Mouse (Mus musculus): Measurements from ENCODE around the gene Map2k3. TPM values are rescaled to one million over a fixed set of nuclear protein-coding genes. Genes with fewer than 3 reads are reported as not detected.

The Map2k3 gene
- polyA plus RNA-seq, 1 experiment from 2014 or later: 157 TPM

DNA sequence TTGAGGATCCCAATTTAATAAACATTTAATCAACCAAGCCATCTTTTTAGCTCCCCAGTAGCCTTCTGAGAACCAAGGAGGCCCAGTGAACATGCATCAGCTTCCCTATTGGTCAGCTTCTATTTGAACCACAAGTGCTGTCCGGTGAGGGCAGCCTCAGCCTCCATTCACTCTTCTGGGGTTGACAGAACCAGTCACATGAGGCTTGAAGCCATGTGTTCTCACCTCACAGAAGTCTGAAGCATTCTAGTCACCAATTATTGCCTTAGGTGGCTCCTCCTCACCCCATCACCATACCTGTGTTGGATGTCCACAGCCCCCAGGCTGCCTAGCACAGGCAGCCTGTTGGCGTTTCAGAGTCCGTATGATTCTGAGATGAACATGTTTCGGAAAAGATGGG lies 27.1 kb downstream of the Map2k3 start:
- H3K9ac ChIP-seq: no peak overlapping the region
- no peaks in the 10 kb centered on the region for H3K9me3 ChIP-seq (replicated peaks)
- H3K4me2 ChIP-seq: no peak overlapping the region
- no peak overlapping the region for H3K4me3 ChIP-seq (replicated peaks)
- no peaks in the 10 kb centered on the region; the same call in 1 of the 2 replicates for H3K36me3 ChIP-seq
- DNase-seq (no peak), ATAC-seq (ENCODE audit: low read depth) (no peak)
- 80% methylated on average over 4 of the region's 4 CpGs for WGBS (ENCODE audit: insufficient replicate concordance)
- no peak overlapping the region for H3K27ac ChIP-seq
- H3K4me1 ChIP-seq (replicated peaks): peaks cover 9% of the 10 kb centered on the region
- H3K27me3 ChIP-seq: no peaks in the 10 kb centered on the region

DNA sequence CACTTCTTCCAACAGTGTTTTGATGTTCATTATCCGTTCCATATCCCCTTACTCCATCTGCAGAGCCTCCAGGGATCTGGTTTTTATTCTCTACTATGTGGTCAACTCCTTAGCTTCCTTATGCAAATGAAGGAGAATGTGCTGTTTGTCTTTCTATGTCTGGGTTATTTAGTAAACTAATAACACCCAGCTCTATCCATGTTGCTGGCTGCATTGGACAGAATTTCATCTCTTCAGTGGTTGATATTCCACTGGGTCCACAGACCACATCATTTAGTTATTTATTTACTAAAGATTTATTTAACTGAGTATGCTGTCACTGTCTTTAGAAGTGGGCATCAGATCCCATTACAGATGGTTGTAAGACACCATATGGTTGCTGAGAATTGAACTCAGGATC lies 29.3 kb downstream of the Map2k3 start:
- no peak for DNase-seq
- Histone ChIP-seq H3K27ac (no peak overlapping the region), H3K4me1 (replicated peaks) (no peaks in the 10 kb centered on the region), H3K9me3 (replicated peaks) (no peaks in the 10 kb centered on the region), H3K27me3 (no peaks in the 10 kb centered on the region), H3K4me2 (no peak overlapping the region), H3K36me3 (no peaks in the 10 kb centered on the region), H3K4me3 (replicated peaks) (no peak overlapping the region), H3K9ac (no peak overlapping the region)
- no peak for ATAC-seq (ENCODE audit: low read depth)
- WGBS (ENCODE audit: insufficient replicate concordance): 32% methylated on average over 1 of the region's 1 CpGs

DNA sequence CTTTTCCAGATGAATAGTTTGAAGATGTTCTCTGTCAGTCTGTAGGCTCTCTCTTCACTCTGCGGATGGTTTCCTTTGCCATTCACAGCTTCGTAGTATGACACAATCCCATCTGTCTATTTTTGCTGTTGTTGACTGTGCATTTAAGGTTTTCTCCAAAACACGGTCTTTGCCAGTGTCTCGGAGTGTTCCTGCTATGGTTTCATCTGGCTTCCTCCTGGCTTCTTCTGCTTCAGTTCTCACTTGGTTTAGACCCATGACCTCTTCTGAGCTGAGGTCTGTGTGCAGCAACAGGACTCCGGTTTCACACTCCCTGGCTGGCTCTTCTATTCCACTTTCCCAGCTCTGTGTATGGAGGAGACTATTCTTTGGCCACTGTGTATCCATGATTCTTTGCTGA lies 30.9 kb downstream of the Map2k3 start:
- H3K9me3 ChIP-seq (replicated peaks): no peaks in the 10 kb centered on the region
- WGBS (ENCODE audit: insufficient replicate concordance): 60% methylated on average over 5 of the region's 5 CpGs
- H3K9ac ChIP-seq: no peak overlapping the region
- no peak overlapping the region for H3K4me3 ChIP-seq (replicated peaks)
- ATAC-seq (ENCODE audit: low read depth) (no peak), DNase-seq (no peak)
- H3K4me2 ChIP-seq: no peak overlapping the region
- H3K27me3 ChIP-seq: no peaks in the 10 kb centered on the region
- no peaks in the 10 kb centered on the region for H3K36me3 ChIP-seq
- no peak overlapping the region for H3K27ac ChIP-seq
- H3K4me1 ChIP-seq (replicated peaks): no peaks in the 10 kb centered on the region

DNA sequence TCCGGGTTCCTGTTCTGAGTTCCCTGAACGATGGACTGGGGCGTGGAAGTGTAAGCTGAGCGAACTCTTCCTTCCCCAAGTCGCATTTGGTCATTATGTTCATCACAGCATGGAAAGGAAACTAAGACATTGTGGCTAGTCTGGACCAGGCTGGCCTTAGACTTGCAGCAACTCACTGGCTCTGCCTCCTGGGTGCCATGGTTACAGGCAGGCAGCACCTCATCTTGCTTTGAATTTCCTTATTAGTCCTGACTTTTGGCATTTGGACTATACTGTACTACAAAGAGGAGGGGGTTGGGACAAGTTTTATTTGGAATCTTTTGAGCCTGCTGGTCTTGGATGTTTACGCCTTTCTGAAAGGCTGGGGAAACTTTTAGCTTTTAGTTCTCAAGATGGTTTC lies 35.1 kb downstream of the Map2k3 start:
- Histone ChIP-seq H3K36me3 (no peaks in the 10 kb centered on the region), H3K4me3 (replicated peaks) (no peak overlapping the region), H3K27me3 (no peaks in the 10 kb centered on the region), H3K9me3 (replicated peaks) (no peaks in the 10 kb centered on the region), H3K4me2 (no peak overlapping the region), H3K9ac (no peak overlapping the region), H3K27ac (no peak overlapping the region), H3K4me1 (replicated peaks) (no peaks in the 10 kb centered on the region)
- no peak for DNase-seq
- 43% methylated on average over 6 of the region's 6 CpGs for WGBS (ENCODE audit: insufficient replicate concordance)
- no peak for ATAC-seq (ENCODE audit: low read depth)

DNA sequence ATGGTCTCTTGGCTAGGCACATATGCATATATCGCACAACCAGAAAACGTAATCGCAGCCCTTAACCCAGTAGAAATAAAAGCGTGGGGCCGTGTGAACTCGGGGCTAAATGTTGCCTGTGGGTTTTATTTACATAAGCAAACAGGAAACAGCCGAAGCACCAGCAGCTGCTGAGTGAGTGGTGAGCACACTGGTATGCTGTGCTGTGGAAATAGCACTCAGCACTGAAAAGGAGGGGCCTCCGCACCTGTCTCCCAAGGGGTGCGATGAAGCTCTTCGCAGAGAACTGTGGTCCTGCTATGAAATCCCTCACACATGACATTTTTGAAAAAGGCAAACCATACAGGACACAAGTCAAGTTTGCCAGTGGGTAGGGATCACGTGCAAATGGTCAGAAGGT lies 43.3 kb downstream of the Map2k3 start:
- Histone ChIP-seq H3K4me1 (replicated peaks) (peaks cover 11% of the 10 kb centered on the region; the same call in 1 of the 2 replicates), H3K9ac (no peak overlapping the region), H3K27me3 (no peaks in the 10 kb centered on the region), H3K27ac (no peak overlapping the region), H3K36me3 (no peaks in the 10 kb centered on the region), H3K4me3 (replicated peaks) (no peak overlapping the region), H3K4me2 (no peak overlapping the region), H3K9me3 (replicated peaks) (no peaks in the 10 kb centered on the region)
- WGBS (ENCODE audit: insufficient replicate concordance): 62% methylated on average over 11 of the region's 11 CpGs
- DNase-seq (no peak), ATAC-seq (ENCODE audit: low read depth) (no peak)

DNA sequence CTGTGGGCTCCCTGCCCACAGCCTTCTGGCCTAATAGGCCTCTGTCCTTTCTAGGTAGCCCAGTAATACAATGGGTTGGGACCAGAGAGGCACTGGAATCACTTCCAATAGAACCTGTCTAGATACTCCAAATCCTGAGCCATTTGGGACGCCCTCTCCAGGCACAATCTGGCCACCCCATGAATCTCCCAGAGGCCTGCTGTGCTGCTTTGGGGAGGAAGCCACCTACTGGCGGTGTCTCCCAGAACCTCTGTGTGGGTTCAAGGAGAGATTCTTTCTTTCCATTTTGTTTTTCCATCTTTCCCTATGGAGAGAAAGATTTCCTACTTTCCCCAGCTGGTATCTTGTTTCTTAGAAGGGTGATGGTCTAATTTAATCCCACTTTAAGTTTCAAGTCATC lies 44.4 kb downstream of the Map2k3 start:
- ATAC-seq (ENCODE audit: low read depth) (no peak), DNase-seq (no peak)
- Histone ChIP-seq H3K36me3 (no peaks in the 10 kb centered on the region), H3K27me3 (no peaks in the 10 kb centered on the region), H3K4me2 (no peak overlapping the region), H3K4me1 (replicated peaks) (peaks cover 11% of the 10 kb centered on the region; the same call in 1 of the 2 replicates), H3K9ac (no peak overlapping the region), H3K27ac (no peak overlapping the region), H3K4me3 (replicated peaks) (no peak overlapping the region), H3K9me3 (replicated peaks) (no peaks in the 10 kb centered on the region)
- 63% methylated on average over 2 of the region's 2 CpGs for WGBS (ENCODE audit: insufficient replicate concordance)

DNA sequence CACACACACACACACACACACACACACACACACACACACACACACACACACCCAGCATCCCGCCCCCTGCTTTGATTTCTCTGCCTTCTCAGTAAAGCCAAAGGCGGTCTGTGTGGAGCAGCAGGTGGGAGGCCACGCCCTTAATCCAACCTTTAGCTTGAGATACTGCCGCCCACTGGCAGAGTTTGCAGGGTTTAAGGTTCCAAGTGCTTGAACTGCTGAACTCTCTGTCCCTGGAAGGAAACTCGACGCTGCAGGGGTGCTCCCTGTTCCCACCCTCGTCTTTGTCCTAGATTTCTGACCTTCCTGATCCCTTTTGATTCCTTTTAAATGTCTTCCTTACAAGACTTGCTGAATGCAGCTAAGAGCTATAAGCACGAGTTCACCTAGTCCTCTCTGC lies 44.9 kb downstream of the Map2k3 start:
- WGBS (ENCODE audit: insufficient replicate concordance): 31% methylated on average over 8 of the region's 8 CpGs
- H3K9ac ChIP-seq: no peak overlapping the region
- ATAC-seq (ENCODE audit: low read depth): no peak
- H3K27me3 ChIP-seq: no peaks in the 10 kb centered on the region
- no peak overlapping the region for H3K4me2 ChIP-seq
- no peak overlapping the region for H3K4me3 ChIP-seq (replicated peaks)
- no peaks in the 10 kb centered on the region for H3K36me3 ChIP-seq
- no peaks in the 10 kb centered on the region for H3K9me3 ChIP-seq (replicated peaks)
- peaks cover 11% of the 10 kb centered on the region; the same call in 1 of the 2 replicates for H3K4me1 ChIP-seq (replicated peaks)
- no peak for DNase-seq
- no peak overlapping the region for H3K27ac ChIP-seq

DNA sequence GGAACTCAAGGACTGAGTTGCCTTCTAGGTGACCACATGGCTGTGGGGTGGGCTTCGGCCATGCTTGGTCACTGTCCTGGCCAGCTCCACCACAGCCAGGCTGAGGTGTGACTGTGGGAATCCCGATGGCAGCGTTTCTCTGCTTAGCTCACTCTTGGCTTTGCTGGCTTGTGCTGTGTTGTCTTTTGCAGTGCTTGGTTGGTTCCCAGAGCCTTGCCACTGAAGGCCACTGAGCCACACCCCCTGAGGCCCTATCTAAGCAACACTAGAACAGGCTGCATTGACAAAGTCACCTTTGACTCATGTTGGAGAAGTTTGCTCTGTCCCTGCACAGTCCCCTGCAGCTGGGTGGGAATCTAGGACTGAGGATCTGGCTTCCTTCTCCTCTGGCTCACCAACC lies 45.3 kb downstream of the Map2k3 start:
- ATAC-seq (ENCODE audit: low read depth): no peak; the same call in 1 of the 2 replicates
- 38% methylated on average over 3 of the region's 3 CpGs for WGBS (ENCODE audit: insufficient replicate concordance)

DNA sequence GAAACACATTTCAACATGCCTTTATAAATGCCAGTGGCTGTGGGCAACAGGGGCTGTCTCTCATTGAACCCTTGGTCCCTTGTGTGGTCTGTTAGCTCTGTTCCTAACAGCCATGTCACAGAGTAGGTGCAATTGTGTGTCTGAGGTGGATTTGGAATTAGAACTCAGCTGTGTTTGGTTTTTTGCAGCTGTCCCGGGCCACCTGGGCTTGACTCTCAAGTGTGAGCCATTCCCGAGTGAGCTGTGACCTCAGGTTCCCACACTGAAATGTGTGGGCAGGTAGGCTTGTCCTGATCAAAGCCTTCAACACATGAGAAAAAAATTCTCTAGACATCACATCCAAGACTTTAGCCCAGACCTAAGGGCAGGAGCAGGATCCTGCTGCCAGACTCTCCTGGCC lies 46.8 kb downstream of the Map2k3 start:
- H3K27ac ChIP-seq: no peak overlapping the region
- no peak overlapping the region for H3K4me3 ChIP-seq (replicated peaks)
- no peak overlapping the region for H3K9ac ChIP-seq
- no peak for DNase-seq
- H3K4me2 ChIP-seq: no peak overlapping the region
- peaks cover 11% of the 10 kb centered on the region; the same call in 1 of the 2 replicates for H3K4me1 ChIP-seq (replicated peaks)
- ATAC-seq (ENCODE audit: low read depth): no peak
- no peaks in the 10 kb centered on the region for H3K27me3 ChIP-seq
- H3K36me3 ChIP-seq: no peaks in the 10 kb centered on the region
- H3K9me3 ChIP-seq (replicated peaks): no peaks in the 10 kb centered on the region
- 54% methylated on average over 2 of the region's 2 CpGs for WGBS (ENCODE audit: insufficient replicate concordance)

More for the DNA sequence above, 45.3 kb downstream of the Map2k3 start:
- peaks cover 11% of the 10 kb centered on the region; the same call in 1 of the 2 replicates for H3K4me1 ChIP-seq (replicated peaks)
- H3K27me3 ChIP-seq: no peaks in the 10 kb centered on the region
- no peaks in the 10 kb centered on the region for H3K36me3 ChIP-seq
- H3K4me3 ChIP-seq (replicated peaks): no peak overlapping the region
- no peak overlapping the region for H3K9ac ChIP-seq
- DNase-seq: no peak
- H3K27ac ChIP-seq: no peak overlapping the region
- no peak overlapping the region for H3K4me2 ChIP-seq
- H3K9me3 ChIP-seq (replicated peaks): no peaks in the 10 kb centered on the region

DNA sequence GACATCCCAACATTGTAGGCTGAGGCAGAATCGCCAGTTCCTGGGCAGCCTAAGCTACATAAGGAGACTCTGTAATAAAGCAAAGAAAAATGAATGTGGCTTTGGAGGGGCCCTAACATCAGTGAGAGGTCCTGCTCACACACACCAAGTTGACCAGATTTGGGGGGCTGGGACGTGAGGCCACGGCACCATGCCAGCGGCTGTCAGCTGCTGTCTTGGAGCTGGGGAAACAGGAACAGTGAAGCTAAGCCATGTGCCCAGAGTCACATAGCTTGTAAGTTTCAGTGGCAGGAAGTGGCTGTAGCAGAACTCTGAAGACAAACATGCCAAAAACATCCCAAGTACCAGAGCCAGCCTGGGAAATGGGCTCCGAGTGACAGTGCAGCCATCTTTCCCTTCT lies 48.0 kb downstream of the Map2k3 start:
- Histone ChIP-seq H3K4me3 (replicated peaks) (no peak overlapping the region), H3K4me1 (replicated peaks) (peaks cover 11% of the 10 kb centered on the region; the same call in 1 of the 2 replicates), H3K9ac (no peak overlapping the region), H3K36me3 (no peaks in the 10 kb centered on the region), H3K9me3 (replicated peaks) (no peaks in the 10 kb centered on the region), H3K27ac (no peak overlapping the region), H3K27me3 (no peaks in the 10 kb centered on the region), H3K4me2 (no peak overlapping the region)
- ATAC-seq (ENCODE audit: low read depth) (no peak), DNase-seq (no peak)
- 68% methylated on average over 5 of the region's 5 CpGs for WGBS (ENCODE audit: insufficient replicate concordance)

DNA sequence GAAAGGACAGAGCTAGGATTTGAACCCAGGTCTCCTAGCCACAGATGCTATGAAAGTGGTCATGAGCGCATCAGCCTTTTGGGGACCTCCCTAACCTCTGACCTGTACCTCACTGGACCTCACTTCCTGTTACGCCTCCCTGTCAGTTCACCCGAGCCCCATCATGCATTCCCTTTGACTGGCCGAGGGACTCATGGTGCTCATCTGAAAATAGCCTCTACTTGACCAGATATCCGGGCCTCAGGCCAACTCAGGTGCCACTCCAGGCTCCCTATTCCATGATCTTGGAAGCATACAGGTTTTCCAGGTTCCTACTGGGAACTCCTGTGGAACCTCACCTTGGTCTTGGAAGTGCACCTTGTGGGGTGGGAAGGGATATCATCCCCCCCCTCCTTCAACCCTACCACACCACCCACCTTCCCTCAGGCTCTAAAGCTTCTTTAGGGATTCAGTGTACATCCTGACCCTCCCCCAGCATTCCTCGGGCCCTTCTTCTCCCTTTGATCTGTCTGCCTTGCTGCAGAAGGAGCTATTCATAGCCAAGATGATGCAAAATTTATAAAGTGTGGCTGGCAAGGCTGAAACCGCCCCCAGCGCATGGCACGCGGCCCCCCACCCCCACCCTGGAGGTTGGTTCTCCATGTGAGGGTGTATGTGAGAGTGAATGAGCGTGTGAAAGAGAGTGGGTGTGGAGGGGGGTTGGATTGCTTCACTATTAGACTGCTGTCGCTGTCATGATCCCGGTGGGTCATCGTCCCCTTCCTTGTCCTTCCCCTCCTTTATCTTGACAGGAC lies 50.1 kb downstream of the Map2k3 start:
- no peak for ATAC-seq (ENCODE audit: low read depth)
- no peak overlapping the region for H3K27ac ChIP-seq

More for the DNA sequence above, 50.1 kb downstream of the Map2k3 start:
- H3K36me3 ChIP-seq: no peaks in the 10 kb centered on the region
- peaks cover 5% of the 10 kb centered on the region; the same call in 1 of the 2 replicates for H3K4me1 ChIP-seq (replicated peaks)
- H3K27me3 ChIP-seq: no peaks in the 10 kb centered on the region
- H3K4me2 ChIP-seq: no peak overlapping the region
- no peak overlapping the region for H3K4me3 ChIP-seq (replicated peaks)
- no peaks in the 10 kb centered on the region for H3K9me3 ChIP-seq (replicated peaks)
- 66% methylated on average over 14 of the region's 14 CpGs for WGBS (ENCODE audit: insufficient replicate concordance)
- no peak for DNase-seq
- H3K9ac ChIP-seq: no peak overlapping the region
